Mouse (Mus musculus): Measurements from ENCODE around the gene Slc16a14. TPM values are rescaled to one million over a fixed set of nuclear protein-coding genes. Genes with fewer than 3 reads are reported as not detected.

The Slc16a14 gene
- polyA plus RNA-seq, 1 experiment from 2014 or later: 0.42 TPM

Other genes with a start within 250 kb of the Slc16a14 start
- gene Dner, start 238.9 kb downstream of the Slc16a14 start, polyA plus RNA-seq (2014; fragmentation: Nextera tagmentation; extraction: Ambion mirVana): 3.3 and 3.6 TPM in 2 replicates
- 8.1 and 11.4 TPM in 2 replicates for gene Fbxo36, start 95.3 kb downstream of the Slc16a14 start, polyA plus RNA-seq (2014; fragmentation: Nextera tagmentation; extraction: Ambion mirVana)
- gene Trip12, start 94.6 kb downstream of the Slc16a14 start, polyA plus RNA-seq (2014; fragmentation: Nextera tagmentation; extraction: Ambion mirVana): 87.2 and 92.6 TPM in 2 replicates
- gene Gm10553, start 165.0 kb upstream of the Slc16a14 start, polyA plus RNA-seq (2014; fragmentation: Nextera tagmentation; extraction: Ambion mirVana): not detected in 2 replicates
- gene A530032D15Rik, start 174.7 kb upstream of the Slc16a14 start, polyA plus RNA-seq (2014; fragmentation: Nextera tagmentation; extraction: Ambion mirVana): not detected in 2 replicates